ENCODE assay signal across 21 mouse cellular contexts in the genomic region with DNA sequence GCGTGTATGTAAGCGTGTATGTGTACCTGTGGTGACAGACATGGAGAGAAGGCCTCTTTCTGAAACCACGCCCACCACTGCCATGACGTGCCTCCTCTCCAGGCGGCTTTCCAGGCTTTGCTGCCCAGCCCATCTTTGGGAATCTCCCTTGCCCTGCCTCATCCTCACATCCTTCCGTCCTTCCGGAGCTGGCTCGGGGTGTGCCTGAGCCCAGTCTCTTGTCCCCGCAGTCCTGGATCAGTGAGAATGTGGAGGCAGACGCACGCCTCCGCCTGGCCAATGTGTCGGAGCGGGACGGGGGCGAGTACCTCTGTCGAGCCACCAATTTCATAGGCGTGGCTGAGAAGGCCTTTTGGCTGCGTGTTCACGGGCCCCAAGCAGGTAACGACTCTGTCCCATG. TPM values are rescaled to one million over a fixed set of nuclear protein-coding genes. Genes with fewer than 3 reads are reported as not detected.
DNase-seq lines count a peak whose midpoint lies in the region; ATAC-seq and TF ChIP-seq lines count a peak whose summit lies in the region.
"Had no signal": no experiment of that assay in that cellular context is flagged by ENCODE, and none has a peak within 500 bp of the region (broad histone marks: within the 10 kb centered on the region; RNA-seq: fewer than 3 reads in every experiment).

No protein-coding gene starts in this region.

- peaks cover 3% of the 10 kb centered on the region; the same call in 1 of the 2 replicates for H3K27me3 ChIP-seq in kidney, embryonic 15.5 days
- H3K27me3 ChIP-seq in lung, embryonic 15.5 days = no peaks in the 10 kb centered on the region
- H3K27me3 ChIP-seq in forebrain, embryonic 14.5 days (replicated peaks; ENCODE audit: control insufficient read depth, insufficient read depth, low read length) = no peaks in the 10 kb centered on the region
- no peaks in the 10 kb centered on the region for H3K27me3 ChIP-seq in intestine, postnatal 0 days (replicated peaks; ENCODE audit: control insufficient read depth, insufficient read depth, low read length)

- H3K9me3 ChIP-seq in kidney, embryonic 15.5 days (replicated peaks) = no peaks in the 10 kb centered on the region
- H3K9me3 ChIP-seq in lung, embryonic 15.5 days = no peaks in the 10 kb centered on the region
- no peaks in the 10 kb centered on the region for H3K9me3 ChIP-seq in ES-E14 (ENCODE audit: control insufficient read depth, insufficient read depth, low read depth, low read length)
- no peaks in the 10 kb centered on the region for H3K9me3 ChIP-seq in forebrain, embryonic 14.5 days (replicated peaks; ENCODE audit: control insufficient read depth, low read length)
- H3K9me3 ChIP-seq in intestine, postnatal 0 days (ENCODE audit: control insufficient read depth) = no peaks in the 10 kb centered on the region
- H3K9me3 ChIP-seq: G1E; liver, embryonic 13.5 days had no signal

- H3K36me3 ChIP-seq in kidney, embryonic 15.5 days = peaks cover 66% of the 10 kb centered on the region
- H3K36me3 ChIP-seq in lung, embryonic 15.5 days = peaks cover 78% of the 10 kb centered on the region
- no peaks in the 10 kb centered on the region; the same call in 1 of the 2 replicates for H3K36me3 ChIP-seq in ES-E14 (ENCODE audit: control insufficient read depth, insufficient read depth, low read length, poor library complexity, severe bottlenecking)
- H3K36me3 ChIP-seq in forebrain, embryonic 14.5 days (ENCODE audit: control insufficient read depth, insufficient read depth, low read length) = peaks cover 74% of the 10 kb centered on the region
- H3K36me3 ChIP-seq in intestine, postnatal 0 days (ENCODE audit: control insufficient read depth, insufficient read depth) = peaks cover 55% of the 10 kb centered on the region
- H3K36me3 ChIP-seq: G1E had no signal

- WGBS in kidney, embryonic 15.5 days = 44% methylated on average over 21 of the region's 21 CpGs
- WGBS in lung, embryonic 15.5 days = 63% methylated on average over 21 of the region's 21 CpGs
- WGBS in forebrain, embryonic 14.5 days = 56% methylated on average over 21 of the region's 21 CpGs
- WGBS in intestine, postnatal 0 days = 66% methylated on average over 21 of the region's 21 CpGs

- in situ Hi-C loops in ES-E14 (cut with MboI; ENCODE audit: low sequenced_read_pairs in 2 of 2, unreplicated experiment in 2 of 2) = no loop called here

- no peak overlapping the region for H3K9ac ChIP-seq in kidney, embryonic 15.5 days
- no peak overlapping the region for H3K9ac ChIP-seq in lung, embryonic 15.5 days
- no peak overlapping the region for H3K9ac ChIP-seq in ES-E14 (ENCODE audit: insufficient read depth, low read depth, low read length, poor library complexity, severe bottlenecking)
- H3K9ac ChIP-seq in forebrain, embryonic 14.5 days (ENCODE audit: low read length) = no peak overlapping the region
- no peak overlapping the region for H3K9ac ChIP-seq in intestine, postnatal 0 days (ENCODE audit: low read depth, low read length)
- H3K9ac ChIP-seq: liver, embryonic 13.5 days had no signal

- no peak for DNase-seq in kidney, postnatal 10 days
- DNase-seq in lung, postnatal 10 days = no peak
- DNase-seq in ES-E14 (ENCODE audit: low read depth, low spot score) = no peak
- DNase-seq in forebrain, embryonic 14.5 days (ENCODE audit: low spot score) = no peak
- no peak for DNase-seq in gastrocnemius, postnatal 4 days (ENCODE audit: low spot score in 2 of 2)
- DNase-seq: adrenal gland, postnatal 10 days; B cell, adult 2 months; cerebellum, adult 8-10 months; embryo, embryonic 11 days; heart, postnatal 10 days; kidney, postnatal 36 days; liver, embryonic 13.5 days; thymus, adult 18-20 months had no signal

- no peak for ATAC-seq in kidney, embryonic 15.5 days (replicated peaks; ENCODE audit: low FRiP score)
- no peak for ATAC-seq in lung, embryonic 15.5 days (ENCODE audit: borderline replicate concordance, extremely low read depth, low FRiP score, low TSS enrichment)
- 0 out of 2 replicates have a peak, but pooled peaks have one; percentile 18 for ATAC-seq in forebrain, embryonic 14.5 days
- ATAC-seq in intestine, postnatal 0 days = no peak
- ATAC-seq: intestine, embryonic 16.5 days; midbrain, embryonic 16.5 days had no signal

- H3K4me3 ChIP-seq in kidney, embryonic 15.5 days (replicated peaks) = no peak overlapping the region
- no peak overlapping the region for H3K4me3 ChIP-seq in lung, embryonic 15.5 days
- peak overlapping the region; percentile 12 to 33; a peak in 2 of 4 replicates for H3K4me3 ChIP-seq in ES-E14 (ENCODE audit: insufficient read depth in 1 of 2, low read depth in 1 of 2, low read length in 2 of 2, poor library complexity in 1 of 2, severe bottlenecking in 1 of 2)
- no peak overlapping the region for H3K4me3 ChIP-seq in forebrain, embryonic 14.5 days (ENCODE audit: low read depth, low read length)
- no peak overlapping the region for H3K4me3 ChIP-seq in intestine, postnatal 0 days (ENCODE audit: low read depth, low read length)
- H3K4me3 ChIP-seq: liver, embryonic 13.5 days had no signal

- no peak for TF ChIP-seq CTCF in intestine, postnatal 0 days (IDR thresholded peaks at IDR 0.05; ENCODE audit: low read depth)

- H3K4me2 ChIP-seq in kidney, embryonic 15.5 days = peak overlapping the region; percentile 32; the same call in 1 of the 2 replicates
- H3K4me2 ChIP-seq in lung, embryonic 15.5 days = no peak overlapping the region
- H3K4me2 ChIP-seq in forebrain, embryonic 14.5 days (ENCODE audit: low read length) = no peak overlapping the region
- no peak overlapping the region for H3K4me2 ChIP-seq in intestine, postnatal 0 days (replicated peaks; ENCODE audit: low read depth)
- H3K4me2 ChIP-seq: hindbrain, embryonic 14.5 days; liver, embryonic 13.5 days had no signal

- H3K4me1 ChIP-seq in kidney, embryonic 15.5 days = peaks cover 15% of the 10 kb centered on the region
- peaks cover 19% of the 10 kb centered on the region for H3K4me1 ChIP-seq in lung, embryonic 15.5 days
- peaks cover 0 to 4% of the 10 kb centered on the region in 2 experiments; a peak in 1 of 4 replicates for H3K4me1 ChIP-seq in ES-E14 (ENCODE audit: control insufficient read depth in 2 of 2, insufficient read depth in 2 of 2, low read length in 2 of 2, poor library complexity in 1 of 2)
- H3K4me1 ChIP-seq in forebrain, embryonic 14.5 days (ENCODE audit: control insufficient read depth, insufficient read depth, low read length) = no peaks in the 10 kb centered on the region
- no peaks in the 10 kb centered on the region for H3K4me1 ChIP-seq in intestine, postnatal 0 days (replicated peaks; ENCODE audit: control insufficient read depth, insufficient read depth, low read length)

- H3K27ac ChIP-seq in kidney, embryonic 15.5 days = no peak overlapping the region
- peak overlapping the region; percentile 10; the same call in 1 of the 2 replicates for H3K27ac ChIP-seq in lung, embryonic 15.5 days
- no peak overlapping the region for H3K27ac ChIP-seq in ES-E14 (ENCODE audit: insufficient read depth, low read depth, low read length, poor library complexity, severe bottlenecking)
- H3K27ac ChIP-seq in forebrain, embryonic 14.5 days (ENCODE audit: low read depth, low read length) = no peak overlapping the region
- no peak overlapping the region for H3K27ac ChIP-seq in intestine, postnatal 0 days (ENCODE audit: low read depth, low read length)
- H3K27ac ChIP-seq: hindbrain, embryonic 14.5 days; liver, embryonic 13.5 days; macrophage had no signal

TF ChIP-seq in ES-E14, 5 proteins besides CTCF, POLR2A, EP300 and RAD21:
- no peak for TF ChIP-seq ZNF384 (IDR thresholded peaks at IDR 0.05; ENCODE audit: low read depth, low read length)
- TF ChIP-seq ZC3H11A (IDR thresholded peaks at IDR 0.05; ENCODE audit: borderline replicate concordance, low read depth, low read length) = no peak
- no peak for TF ChIP-seq MAFK (IDR thresholded peaks at IDR 0.05; ENCODE audit: insufficient read depth, low read depth, low read length)
- TF ChIP-seq CHD2 (IDR thresholded peaks at IDR 0.05; ENCODE audit: low read depth, low read length) = no peak
- TF ChIP-seq HCFC1 (IDR thresholded peaks at IDR 0.05; ENCODE audit: borderline replicate concordance, insufficient read depth, low read length) = no peak

RNA-seq across cellular contexts. Expression of a gene that starts 9.6 kb away (rescaled TPM):
- polyA plus RNA-seq in kidney, embryonic 15.5 days (2015; fragmentation: Nextera tagmentation; extraction: Ambion mirVana) = 16.2 and 17.4 TPM in 2 replicates
- 59.1 and 64.7 TPM in 2 replicates for polyA plus RNA-seq in lung, embryonic 15.5 days (2015; fragmentation: Nextera tagmentation; extraction: Ambion mirVana)
- 3.9 and 5.1 TPM in 2 replicates for total RNA-seq in ES-E14 (2012; rRNA removed)
- polyA plus RNA-seq in forebrain, embryonic 14.5 days (2014; fragmentation: Nextera tagmentation; extraction: Ambion mirVana) = 27.5 and 30.8 TPM in 2 replicates
- polyA plus RNA-seq in intestine, postnatal 0 days (2015; fragmentation: Nextera tagmentation; extraction: Ambion mirVana) = 2.6 and 3.5 TPM in 2 replicates
- total RNA-seq in gastrocnemius, postnatal 4 days (2021) = 1 to 10 TPM; 2.2 to 2.6 TPM
- polyA plus RNA-seq: macrophage had no signal

RNA-seq across cellular contexts. Expression of a gene that starts 51.6 kb away (rescaled TPM):
- polyA plus RNA-seq in kidney, embryonic 15.5 days (2015; fragmentation: Nextera tagmentation; extraction: Ambion mirVana) = 45.7 and 48.4 TPM in 2 replicates
- 46.4 and 47.1 TPM in 2 replicates for polyA plus RNA-seq in lung, embryonic 15.5 days (2015; fragmentation: Nextera tagmentation; extraction: Ambion mirVana)
- total RNA-seq in ES-E14 (2012; rRNA removed) = 36.5 and 49.4 TPM in 2 replicates
- polyA plus RNA-seq in forebrain, embryonic 14.5 days (2014; fragmentation: Nextera tagmentation; extraction: Ambion mirVana) = 50.4 and 56.2 TPM in 2 replicates
- polyA plus RNA-seq in intestine, postnatal 0 days (2015; fragmentation: Nextera tagmentation; extraction: Ambion mirVana) = 37.8 and 40.9 TPM in 2 replicates
- total RNA-seq in gastrocnemius, postnatal 4 days (2021) = 10 to 100 TPM; 43.7 to 51.3 TPM

Comparison
In these comparisons a context has a peak if more than half of its experiments do, and no peak if none do; other contexts are left out.
1. H3K4me3 ChIP-seq: peak in ES-E14 (2 of 2); none in kidney, embryonic 15.5 days (single experiment), lung, embryonic 15.5 days (single experiment), forebrain, embryonic 14.5 days (single experiment) and intestine, postnatal 0 days (single experiment).